Mouse (Mus musculus): ENCODE measurements around the gene Cand2.

GRCm38 (mm10) chr6:115768207-115768606 lies 6.1 kb upstream of the Cand2 start:
- no peak for TF ChIP-seq MAFK (IDR thresholded peaks at IDR 0.05; ENCODE audit: insufficient replicate concordance, low read length)
- TF ChIP-seq EP300 (IDR thresholded peaks at IDR 0.05; ENCODE audit: low read length) = no peak
- no peak for TF ChIP-seq POLR2A (IDR thresholded peaks at IDR 0.05; ENCODE audit: low read depth, low read length)
- TF ChIP-seq ELF1 (IDR thresholded peaks at IDR 0.05; ENCODE audit: low read depth, low read length) = no peak
- TF ChIP-seq ZMIZ1 (IDR thresholded peaks at IDR 0.05; ENCODE audit: low read depth, low read length) = no peak
- no peak for TF ChIP-seq CTCF (conservative IDR thresholded peaks at IDR 0.05 in 1 of 2, IDR thresholded peaks at IDR 0.05 in 1 of 2; ENCODE audit: low read depth in 2 of 2, low read length in 2 of 2)
- no peak for TF ChIP-seq CHD2 (IDR thresholded peaks at IDR 0.05; ENCODE audit: low read length)
- no peak for TF ChIP-seq USF1 (IDR thresholded peaks at IDR 0.05; ENCODE audit: low read depth, low read length)
- TF ChIP-seq RCOR1 (conservative IDR thresholded peaks at IDR 0.05; ENCODE audit: low read depth, low read length) = no peak
- TF ChIP-seq NRF1 (IDR thresholded peaks at IDR 0.05; ENCODE audit: low read depth, low read length) = no peak
- no peak for TF ChIP-seq SMC3 (IDR thresholded peaks at IDR 0.05; ENCODE audit: low read depth, low read length)
- no peak for TF ChIP-seq PAX5 (IDR thresholded peaks at IDR 0.05; ENCODE audit: low read length)

All from CH12.LX (cell line).